Mouse (Mus musculus) spleen, postnatal 10 days (tissue): ENCODE measurements at regions not wholly inside any gene's neighbourhood (a gene's known extent, or its start where the extent isn't known, plus 50 kb on each side); places are given as distances from the start of the nearest gene placed in this dataset.

Source experiments
- DNase-seq, 2 experiments: peaks; one replicate each; pipeline ENCODE4 v3.0.0; 2021 to 2022; ENCODE audit warnings: low spot score in 2 of 2

GRCm38 (mm10) chr12:94155110-94155858 is 1536.7 kb upstream of the Flrt2 start:
- no peak for DNase-seq

DNA sequence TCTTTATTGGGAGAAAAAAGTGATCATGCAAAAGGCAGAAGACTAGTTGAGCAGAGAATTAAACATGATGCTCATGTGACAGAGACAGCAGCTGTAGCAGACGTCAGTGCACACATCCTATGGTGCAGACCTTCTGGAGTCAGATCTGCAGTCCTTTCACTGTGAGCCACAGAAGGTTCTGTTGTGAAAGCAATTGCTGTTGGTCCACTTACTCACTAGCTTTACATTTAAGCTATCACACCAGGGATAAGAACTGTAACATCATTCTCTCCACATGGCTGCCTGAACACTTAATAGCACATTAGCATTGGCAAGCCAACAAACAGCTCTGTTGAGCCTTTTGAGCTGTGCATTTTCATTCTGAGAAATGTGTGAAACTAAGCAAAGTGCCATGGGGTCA is 1509.7 kb upstream of the Flrt2 start:
- no peak for DNase-seq

DNA sequence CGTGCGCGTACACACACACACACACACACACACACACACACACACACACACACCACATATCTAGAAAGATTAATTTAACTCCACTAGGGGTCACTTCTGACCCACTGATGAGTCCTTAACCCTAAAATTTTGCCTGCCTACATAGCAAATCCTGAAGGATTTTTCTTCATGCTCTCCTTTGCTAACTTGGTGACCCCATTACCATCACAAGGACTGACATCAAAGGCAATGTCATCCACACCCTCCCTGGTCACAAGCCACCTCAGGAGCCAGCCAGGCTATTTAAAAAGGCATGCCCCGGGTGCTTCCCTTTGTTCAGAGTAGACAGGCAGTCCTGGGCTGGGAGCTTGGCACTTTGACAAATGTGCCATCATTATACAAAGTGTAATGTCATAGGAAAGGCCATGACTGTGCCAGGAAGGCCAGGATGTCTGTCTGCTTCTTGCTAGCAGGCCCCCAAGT is 1501.4 kb upstream of the Flrt2 start:
- DNase-seq, result peak in 1 of 2 experiments; percentile 9

GRCm38 (mm10) chr12:94217906-94218305 is 1474.1 kb upstream of the Flrt2 start:
- DNase-seq, result no peak

GRCm38 (mm10) chr12:94229894-94230293 is 1462.1 kb upstream of the Flrt2 start:
- no peak for DNase-seq

DNA sequence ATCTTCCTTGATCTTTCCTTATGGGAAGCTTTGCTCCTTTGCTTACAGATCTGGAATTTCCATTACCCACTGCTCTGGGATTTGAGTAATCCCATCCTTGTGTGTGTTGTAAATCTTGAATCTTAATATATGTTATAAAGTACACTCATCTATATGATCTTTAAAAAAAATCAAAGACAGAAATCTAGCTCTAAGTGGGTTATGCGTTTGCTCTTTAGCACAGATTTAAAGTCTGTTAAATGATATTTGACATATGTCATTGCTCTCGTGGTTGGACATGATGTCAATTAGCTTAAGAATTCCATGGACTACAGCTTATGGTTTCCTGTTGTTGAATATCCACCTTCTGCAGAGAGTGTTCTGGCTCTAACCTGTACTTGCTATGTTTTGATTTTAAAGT is 1446.7 kb upstream of the Flrt2 start:
- no peak for DNase-seq

DNA sequence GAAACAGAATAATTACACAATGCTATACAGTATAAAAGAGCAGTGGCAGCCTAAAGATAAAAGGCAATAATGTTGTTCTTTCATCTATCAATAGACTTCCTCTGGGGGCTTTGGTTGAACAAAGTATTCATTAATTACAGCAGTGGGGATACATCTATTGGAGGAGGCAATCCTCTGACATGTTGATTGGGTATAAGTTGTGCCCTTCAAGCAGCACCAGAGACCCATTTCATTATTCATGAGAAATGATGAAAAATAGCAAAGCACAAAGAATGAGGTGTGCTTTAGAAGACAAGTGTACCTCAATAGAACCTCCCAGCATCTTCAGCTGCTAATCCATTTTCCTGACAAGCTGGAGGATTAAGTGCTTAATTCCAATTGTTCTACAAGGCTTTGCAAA is 1444.7 kb upstream of the Flrt2 start:
- no peak for DNase-seq

- no peak for DNase-seq
These were observed 1438.9 kb upstream of the Flrt2 start for GRCm38 (mm10) chr12:94252957-94253633.

DNA sequence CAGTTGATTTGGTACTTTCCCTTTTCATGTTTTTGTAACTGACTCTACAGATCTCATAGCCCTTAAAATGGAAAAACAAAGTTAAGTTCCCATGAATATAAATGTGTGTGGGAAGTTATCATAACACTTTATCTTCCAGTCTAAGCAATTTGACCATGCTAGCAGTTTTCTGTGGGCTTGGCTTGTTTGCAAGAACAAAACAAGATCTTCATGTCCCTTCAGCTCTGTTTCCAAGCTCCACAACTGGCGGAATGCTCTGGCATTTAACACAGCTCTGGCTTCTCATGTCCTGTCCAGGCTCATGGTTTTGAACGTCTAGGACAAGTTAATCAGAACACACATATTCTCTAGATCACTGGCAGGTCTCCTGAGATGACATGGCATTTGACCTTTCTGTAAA is 1411.1 kb upstream of the Flrt2 start:
- DNase-seq, result no peak

DNA sequence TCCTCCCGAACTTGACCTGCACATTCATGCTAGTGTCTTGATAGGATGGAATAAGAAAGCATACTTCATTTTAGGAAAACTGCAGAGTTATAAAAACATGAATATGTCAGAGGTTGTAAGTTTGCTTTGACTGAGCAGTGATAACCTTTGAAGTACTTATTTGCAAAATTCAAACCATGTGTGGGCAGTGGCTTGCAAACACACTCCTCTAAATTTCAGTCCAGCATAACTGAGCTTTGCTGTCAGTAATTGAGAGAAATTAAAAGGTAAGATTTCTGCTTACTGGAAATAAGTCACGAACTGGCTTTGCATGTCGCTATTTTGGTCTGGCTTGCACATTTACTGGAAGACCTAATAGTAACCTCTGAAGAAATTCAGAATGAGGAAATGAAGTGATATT is 1409.1 kb upstream of the Flrt2 start:
- DNase-seq, result no peak

DNA sequence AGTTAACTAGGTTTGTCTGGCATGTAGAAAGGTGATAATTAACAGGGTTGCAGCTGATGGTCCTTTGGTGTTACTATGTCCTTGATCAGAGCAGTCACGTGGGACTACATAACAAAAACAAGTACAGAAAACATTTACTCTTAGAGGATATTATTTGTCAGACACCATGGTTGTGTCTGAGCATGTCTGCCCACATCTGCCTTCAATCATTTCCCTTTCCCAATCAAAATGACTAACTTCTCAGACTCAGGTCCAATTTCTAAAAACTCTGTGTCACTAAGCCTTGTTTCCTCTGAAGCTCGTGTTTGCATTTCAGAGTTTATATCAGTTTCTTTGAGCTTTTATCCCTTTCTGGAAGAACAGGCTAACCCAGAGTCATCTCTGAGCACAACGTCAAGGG is 1408.5 kb upstream of the Flrt2 start:
- no peak for DNase-seq

DNA sequence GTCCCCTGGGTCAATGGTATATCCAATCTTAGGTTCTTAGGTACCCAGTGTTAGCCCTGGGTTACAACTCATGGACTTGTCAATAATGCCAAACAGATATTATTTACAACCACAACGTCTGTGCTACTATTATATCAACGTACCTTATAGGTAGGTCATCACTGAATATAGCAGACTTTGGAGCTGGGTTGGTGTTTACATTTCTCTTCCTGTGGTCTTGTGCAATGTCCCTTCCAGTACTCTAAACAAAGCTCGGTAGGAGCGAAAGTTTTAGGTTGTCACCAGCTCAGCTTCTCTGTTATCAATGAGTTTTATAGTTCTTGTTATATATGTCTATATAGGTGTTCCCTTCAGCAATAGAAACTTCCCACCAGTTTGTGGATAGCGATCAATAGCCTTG is 1394.2 kb upstream of the Flrt2 start:
- DNase-seq, result no peak

GRCm38 (mm10) chr12:94332351-94332750 is 1359.7 kb upstream of the Flrt2 start:
- no peak for DNase-seq

DNA sequence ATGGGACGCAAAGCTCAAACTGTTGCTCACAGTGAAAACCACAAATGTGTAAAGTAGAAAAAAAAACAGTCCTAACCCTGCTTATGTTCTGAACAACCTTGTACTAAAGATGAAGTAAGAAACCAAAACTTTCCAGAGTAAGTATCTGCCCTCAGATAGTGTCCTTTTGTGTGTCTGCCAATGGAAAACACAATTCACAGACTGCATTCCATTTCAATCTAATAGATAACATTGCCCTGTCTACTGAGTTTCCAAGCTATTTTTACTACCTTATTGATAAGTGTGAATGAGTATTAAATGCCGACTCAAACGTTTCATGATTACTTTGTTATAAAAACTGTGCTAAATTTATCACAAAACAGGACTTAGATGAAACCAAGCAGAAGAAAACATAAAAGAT is 1357.4 kb upstream of the Flrt2 start:
- no peak for DNase-seq

DNA sequence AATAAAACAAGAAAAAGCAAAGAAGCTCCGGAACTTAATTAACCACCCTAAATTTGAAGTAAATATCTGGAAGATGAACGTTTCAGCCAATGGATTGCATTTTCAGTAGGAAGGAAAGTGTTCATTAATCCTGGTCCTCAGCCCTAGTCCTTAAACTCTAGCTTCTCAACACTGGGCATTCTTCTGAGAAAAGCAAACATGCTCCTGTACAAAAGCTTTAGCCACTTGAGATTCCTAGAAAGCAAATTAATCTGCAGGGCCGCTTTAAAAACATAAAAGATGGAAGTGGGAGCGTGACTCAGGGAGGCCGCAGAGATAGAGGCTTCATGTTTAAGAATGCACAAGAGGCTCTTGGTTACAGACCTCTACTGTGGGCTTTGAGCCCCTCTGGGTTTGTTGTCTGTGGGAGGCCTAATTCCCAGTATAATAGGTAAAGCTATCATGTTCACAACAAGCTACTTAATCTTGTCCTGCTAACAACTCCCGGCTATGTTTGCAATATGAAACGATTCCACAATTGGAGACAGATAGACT is 1342.3 kb upstream of the Flrt2 start:
- DNase-seq, result no peak

GRCm38 (mm10) chr12:94364269-94364668 is 1327.8 kb upstream of the Flrt2 start:
- DNase-seq, result no peak

GRCm38 (mm10) chr12:94399991-94400390 is 1292.0 kb upstream of the Flrt2 start:
- DNase-seq, result no peak

DNA sequence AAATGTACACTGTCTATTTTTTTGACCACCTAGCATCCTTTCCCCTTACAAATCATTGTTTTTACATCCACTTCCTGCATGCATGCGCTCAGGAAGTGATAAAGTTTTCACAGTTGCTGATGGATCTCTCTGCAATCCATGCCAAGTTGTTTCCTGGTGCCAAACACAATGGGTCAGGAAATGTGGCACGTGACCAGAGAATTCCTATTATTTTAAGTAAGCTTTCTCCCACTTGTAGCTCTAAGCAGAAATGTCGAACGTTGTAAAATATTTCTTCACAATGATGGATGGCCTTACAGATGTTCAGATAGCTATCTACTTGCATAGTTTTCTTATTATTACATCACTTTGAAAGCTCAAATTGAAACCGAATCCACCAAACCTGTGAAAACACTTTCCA is 1271.1 kb upstream of the Flrt2 start:
- DNase-seq, result no peak

GRCm38 (mm10) chr12:94421743-94422142 is 1270.3 kb upstream of the Flrt2 start:
- no peak for DNase-seq

DNA sequence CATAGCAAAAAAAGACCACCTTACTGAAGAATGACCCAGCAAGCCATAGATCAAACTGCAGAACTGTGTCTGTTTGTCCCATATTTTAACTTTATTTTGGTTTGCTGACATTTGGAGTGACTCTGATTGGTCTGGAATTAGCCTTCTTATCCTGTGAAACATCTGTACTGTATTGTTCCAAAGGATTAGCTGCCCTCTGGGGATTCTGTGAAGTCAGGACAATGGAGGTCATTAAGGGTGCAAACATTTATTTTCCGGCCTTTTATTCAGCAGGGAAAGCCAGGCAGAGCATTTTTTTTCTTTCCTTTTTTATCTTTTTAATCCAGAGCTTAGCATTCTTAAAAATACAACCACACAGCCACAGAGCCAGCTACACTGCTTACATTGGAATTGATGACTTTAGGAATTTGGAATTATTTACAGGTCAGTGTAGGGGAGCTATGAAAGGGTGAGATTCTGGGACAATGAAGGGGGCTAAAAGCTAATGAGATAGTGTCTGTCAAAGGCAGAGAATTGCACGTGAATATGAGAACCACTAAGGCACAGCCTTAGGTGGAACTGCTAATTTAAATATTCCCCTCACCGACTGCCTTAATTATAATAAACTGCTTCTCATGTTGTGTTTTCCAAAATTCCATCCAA is 1267.6 kb upstream of the Flrt2 start:
- no peak for DNase-seq

GRCm38 (mm10) chr12:94449517-94449916 is 1242.5 kb upstream of the Flrt2 start:
- DNase-seq, result no peak

GRCm38 (mm10) chr12:94468027-94468426 is 1224.0 kb upstream of the Flrt2 start:
- no peak for DNase-seq

DNA sequence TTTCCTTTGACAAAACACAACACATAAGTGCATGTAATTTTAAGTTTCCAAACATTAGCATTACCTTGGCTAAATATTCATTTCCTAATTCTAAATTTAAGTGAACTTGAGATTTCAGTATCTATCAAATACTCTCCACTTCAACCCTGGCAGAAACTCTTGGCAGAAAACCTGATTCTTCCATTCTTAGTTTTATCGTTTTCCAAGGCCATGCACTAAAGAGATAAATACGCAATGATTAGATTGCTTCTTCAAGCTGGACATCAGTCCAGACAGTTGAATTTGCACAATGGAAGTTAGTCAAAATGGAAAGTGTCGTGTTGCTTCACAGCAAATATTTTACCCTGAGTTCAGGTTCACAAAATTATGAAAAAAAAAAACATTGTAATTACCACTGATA is 1223.4 kb upstream of the Flrt2 start:
- no peak for DNase-seq
